Mouse (Mus musculus): ENCODE data around the gene Trpm8. TPM values are rescaled to one million over a fixed set of nuclear protein-coding genes. Genes with fewer than 3 reads are reported as not detected.

Trpm8 gene
- polyA plus RNA-seq, 1 experiment from 2014 or later: not detected

GRCm38 (mm10) chr1:88260114-88260513, 17.3 kb upstream of the Trpm8 start:
- Histone ChIP-seq H3K9me3 (0 out of 2 replicates have a peak, but pooled peaks cover 3% of the 10 kb centered on the region), H3K36me3 (peaks cover 60% of the 10 kb centered on the region), H3K27ac (no peak overlapping the region; the same call in 1 of the 2 replicates), H3K4me2 (no peak overlapping the region), H3K4me3 (no peak overlapping the region), H3K9ac (no peak overlapping the region), H3K4me1 (peaks cover 14% of the 10 kb centered on the region), H3K27me3 (no peaks in the 10 kb centered on the region)
- 79% methylated on average over 6 of the region's 6 CpGs for WGBS
- peak; percentile 11 for ATAC-seq (ENCODE audit: insufficient number of reproducible peaks, low FRiP score, low TSS enrichment, low read depth)

GRCm38 (mm10) chr1:88260604-88261377, 16.7 kb upstream of the Trpm8 start:
- Histone ChIP-seq H3K4me2 (no peak overlapping the region), H3K27me3 (no peaks in the 10 kb centered on the region), H3K9me3 (no peaks in the 10 kb centered on the region), H3K4me1 (peaks cover 14% of the 10 kb centered on the region), H3K4me3 (no peak overlapping the region), H3K27ac (no peak overlapping the region), H3K9ac (no peak overlapping the region), H3K36me3 (peaks cover 67% of the 10 kb centered on the region)
- 83% methylated on average over 10 of the region's 10 CpGs for WGBS
- ATAC-seq (ENCODE audit: insufficient number of reproducible peaks, low FRiP score, low TSS enrichment, low read depth): no peak

- no peaks in the 10 kb centered on the region for H3K27me3 ChIP-seq
- no peaks in the 10 kb centered on the region for H3K9me3 ChIP-seq
- H3K4me3 ChIP-seq: no peak overlapping the region
- peaks cover 14% of the 10 kb centered on the region for H3K4me1 ChIP-seq
- no peak for ATAC-seq (ENCODE audit: insufficient number of reproducible peaks, low FRiP score, low TSS enrichment, low read depth)
- H3K36me3 ChIP-seq: peaks cover 76% of the 10 kb centered on the region
- no peak overlapping the region; the same call in 1 of the 2 replicates for H3K27ac ChIP-seq
- no peak overlapping the region for H3K9ac ChIP-seq
- H3K4me2 ChIP-seq: no peak overlapping the region
- WGBS: 80% methylated on average over 7 of the region's 7 CpGs
Measured at GRCm38 (mm10) chr1:88261706-88262105, 15.8 kb upstream of the Trpm8 start.

GRCm38 (mm10) chr1:88262255-88262654, 15.2 kb upstream of the Trpm8 start:
- no peak overlapping the region for H3K9ac ChIP-seq
- H3K4me3 ChIP-seq: no peak overlapping the region
- 0 out of 2 replicates have a peak, but pooled peaks have one; percentile 1 for ATAC-seq (ENCODE audit: insufficient number of reproducible peaks, low FRiP score, low TSS enrichment, low read depth)
- no peaks in the 10 kb centered on the region for H3K9me3 ChIP-seq
- no peak overlapping the region for H3K4me2 ChIP-seq
- no peak overlapping the region; the same call in 1 of the 2 replicates for H3K27ac ChIP-seq
- H3K4me1 ChIP-seq: peaks cover 14% of the 10 kb centered on the region
- no peaks in the 10 kb centered on the region for H3K27me3 ChIP-seq
- 70% methylated on average over 4 of the region's 4 CpGs for WGBS
- H3K36me3 ChIP-seq: peaks cover 81% of the 10 kb centered on the region

- 68% methylated on average over 6 of the region's 6 CpGs for WGBS
- Histone ChIP-seq H3K4me3 (no peak overlapping the region), H3K36me3 (peaks cover 88% of the 10 kb centered on the region), H3K27ac (0 out of 2 replicates have a peak overlapping the region, but pooled peaks have one; percentile 0), H3K9ac (no peak overlapping the region), H3K4me1 (peaks cover 14% of the 10 kb centered on the region), H3K4me2 (no peak overlapping the region), H3K27me3 (no peaks in the 10 kb centered on the region), H3K9me3 (no peaks in the 10 kb centered on the region)
- no peak for ATAC-seq (ENCODE audit: insufficient number of reproducible peaks, low FRiP score, low TSS enrichment, low read depth)
Measured at GRCm38 (mm10) chr1:88262961-88263360, 14.5 kb upstream of the Trpm8 start.

GRCm38 (mm10) chr1:88263778-88264177, 13.7 kb upstream of the Trpm8 start:
- no peak overlapping the region for H3K4me2 ChIP-seq
- H3K27ac ChIP-seq: no peak overlapping the region
- no peak overlapping the region for H3K4me3 ChIP-seq
- H3K9me3 ChIP-seq: no peaks in the 10 kb centered on the region
- H3K4me1 ChIP-seq: peaks cover 14% of the 10 kb centered on the region
- no peak for ATAC-seq (ENCODE audit: insufficient number of reproducible peaks, low FRiP score, low TSS enrichment, low read depth)
- H3K36me3 ChIP-seq: peaks cover 97% of the 10 kb centered on the region
- H3K27me3 ChIP-seq: no peaks in the 10 kb centered on the region
- no peak overlapping the region for H3K9ac ChIP-seq
- 92% methylated on average over 5 of the region's 5 CpGs for WGBS

GRCm38 (mm10) chr1:88264237-88264868, 13.1 kb upstream of the Trpm8 start:
- H3K4me3 ChIP-seq: no peak overlapping the region
- no peak overlapping the region for H3K9ac ChIP-seq
- H3K36me3 ChIP-seq: peaks cover 99% of the 10 kb centered on the region
- H3K9me3 ChIP-seq: no peaks in the 10 kb centered on the region
- peaks cover 10% of the 10 kb centered on the region for H3K4me1 ChIP-seq
- 86% methylated on average over 7 of the region's 7 CpGs for WGBS
- no peaks in the 10 kb centered on the region for H3K27me3 ChIP-seq
- no peak overlapping the region for H3K27ac ChIP-seq
- H3K4me2 ChIP-seq: no peak overlapping the region
- no peak for ATAC-seq (ENCODE audit: insufficient number of reproducible peaks, low FRiP score, low TSS enrichment, low read depth)

GRCm38 (mm10) chr1:88264869-88265240, 12.6 kb upstream of the Trpm8 start:
- Histone ChIP-seq H3K4me3 (no peak overlapping the region), H3K36me3 (peaks cover 99% of the 10 kb centered on the region), H3K9ac (no peak overlapping the region), H3K4me1 (peaks cover 7% of the 10 kb centered on the region), H3K27ac (no peak overlapping the region), H3K4me2 (no peak overlapping the region), H3K9me3 (no peaks in the 10 kb centered on the region), H3K27me3 (no peaks in the 10 kb centered on the region)
- 77% methylated on average over 4 of the region's 4 CpGs for WGBS
- no peak for ATAC-seq (ENCODE audit: insufficient number of reproducible peaks, low FRiP score, low TSS enrichment, low read depth)

GRCm38 (mm10) chr1:88266123-88266522, 11.3 kb upstream of the Trpm8 start:
- Histone ChIP-seq H3K27me3 (no peaks in the 10 kb centered on the region), H3K9ac (no peak overlapping the region), H3K36me3 (peaks cover 90% of the 10 kb centered on the region), H3K4me1 (peaks cover 7% of the 10 kb centered on the region; the same call in 1 of the 2 replicates), H3K27ac (no peak overlapping the region), H3K4me3 (no peak overlapping the region), H3K9me3 (no peaks in the 10 kb centered on the region), H3K4me2 (no peak overlapping the region)
- WGBS: 90% methylated on average over 13 of the region's 13 CpGs
- no peak for ATAC-seq (ENCODE audit: insufficient number of reproducible peaks, low FRiP score, low TSS enrichment, low read depth)

- Histone ChIP-seq H3K27me3 (no peaks in the 10 kb centered on the region), H3K9ac (no peak overlapping the region), H3K4me3 (no peak overlapping the region), H3K4me1 (no peaks in the 10 kb centered on the region), H3K36me3 (peaks cover 87% of the 10 kb centered on the region), H3K4me2 (no peak overlapping the region), H3K9me3 (no peaks in the 10 kb centered on the region), H3K27ac (no peak overlapping the region)
- 92% methylated on average over 6 of the region's 6 CpGs for WGBS
- ATAC-seq (ENCODE audit: insufficient number of reproducible peaks, low FRiP score, low TSS enrichment, low read depth): 0 out of 2 replicates have a peak, but pooled peaks have one; percentile 0
Measured at GRCm38 (mm10) chr1:88267489-88267888, 10.0 kb upstream of the Trpm8 start.

- no peak overlapping the region for H3K4me2 ChIP-seq
- 86% methylated on average over 6 of the region's 6 CpGs for WGBS
- H3K27me3 ChIP-seq: no peaks in the 10 kb centered on the region
- no peak overlapping the region for H3K4me3 ChIP-seq
- no peaks in the 10 kb centered on the region for H3K4me1 ChIP-seq
- peaks cover 87% of the 10 kb centered on the region for H3K36me3 ChIP-seq
- H3K27ac ChIP-seq: no peak overlapping the region
- H3K9ac ChIP-seq: no peak overlapping the region
- no peak for ATAC-seq (ENCODE audit: insufficient number of reproducible peaks, low FRiP score, low TSS enrichment, low read depth)
- no peaks in the 10 kb centered on the region for H3K9me3 ChIP-seq
Measured at GRCm38 (mm10) chr1:88268070-88268469, 9.4 kb upstream of the Trpm8 start.

All from limb, embryonic 15.5 days (tissue).